Mouse (Mus musculus): ENCODE results near the gene Pla2g4d.
"Not testable (repeated sequence)": the region's sequence is repeated elsewhere in the genome, so short reads cannot be mapped to it uniquely, and the experiment has no call there.

Gene Pla2g4d

DNA sequence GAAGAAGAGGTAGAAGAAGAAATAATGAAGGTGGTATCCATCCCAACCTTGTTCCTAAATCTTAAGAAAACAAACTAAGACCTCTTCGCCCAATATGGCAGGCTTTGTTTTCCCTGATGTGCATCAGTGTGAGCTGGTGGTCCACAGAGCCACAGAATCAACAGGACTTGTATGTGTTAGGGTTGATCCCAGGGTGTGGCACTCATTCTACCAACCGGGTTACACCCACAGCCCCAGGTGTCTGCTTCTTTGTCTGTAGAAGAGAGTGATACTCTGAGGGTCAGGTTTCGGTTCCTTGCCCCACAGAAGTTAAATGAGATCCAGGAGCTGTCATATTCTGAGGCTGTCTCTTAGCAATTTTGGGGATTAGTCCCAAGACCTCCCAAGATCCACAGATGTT is 27.7 kb downstream of the Pla2g4d start:
- no peak for DNase-seq (ENCODE audit: extremely low spot score, low spot score)

DNA sequence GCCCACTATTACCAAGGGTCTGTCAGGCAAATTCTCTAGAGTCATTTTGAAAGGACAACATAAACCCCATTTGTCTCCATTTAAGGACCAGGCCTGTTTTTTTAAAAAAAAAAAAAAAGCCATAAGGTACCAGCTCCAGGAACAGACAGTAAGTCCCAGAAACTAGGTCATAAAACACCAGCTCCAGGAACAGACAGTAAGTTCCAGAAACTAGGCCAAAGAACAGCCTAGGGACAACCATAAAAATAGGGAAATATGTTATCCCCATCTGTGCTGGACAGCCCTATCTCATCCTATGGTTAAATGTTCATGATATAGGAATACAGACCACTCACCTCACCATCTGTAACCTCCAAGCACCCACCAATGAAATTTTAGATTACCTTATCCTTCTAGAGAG is 32.7 kb downstream of the Pla2g4d start:
- DNase-seq (ENCODE audit: extremely low spot score, low spot score) = no peak

DNA sequence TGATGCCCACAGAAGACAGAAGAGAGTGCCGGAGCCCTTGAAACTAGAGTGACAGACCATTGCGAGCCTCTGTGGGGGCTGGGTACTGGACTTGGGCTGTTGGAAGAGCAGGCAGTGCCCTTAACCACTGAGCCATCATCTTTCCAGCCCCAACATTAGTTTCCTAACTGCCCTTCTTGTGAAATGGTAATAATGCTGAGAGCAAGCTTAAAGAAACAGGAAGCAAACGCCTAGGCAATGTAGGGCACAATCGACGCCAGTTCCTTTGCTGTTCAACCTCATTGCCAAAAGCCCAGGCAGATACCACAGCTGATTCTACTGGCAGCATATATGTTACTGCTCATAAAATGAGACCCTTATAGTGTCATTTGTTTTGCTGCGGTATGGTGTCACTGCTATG is 36.4 kb downstream of the Pla2g4d start:
- DNase-seq (ENCODE audit: extremely low spot score, low spot score) = no peak

DNA sequence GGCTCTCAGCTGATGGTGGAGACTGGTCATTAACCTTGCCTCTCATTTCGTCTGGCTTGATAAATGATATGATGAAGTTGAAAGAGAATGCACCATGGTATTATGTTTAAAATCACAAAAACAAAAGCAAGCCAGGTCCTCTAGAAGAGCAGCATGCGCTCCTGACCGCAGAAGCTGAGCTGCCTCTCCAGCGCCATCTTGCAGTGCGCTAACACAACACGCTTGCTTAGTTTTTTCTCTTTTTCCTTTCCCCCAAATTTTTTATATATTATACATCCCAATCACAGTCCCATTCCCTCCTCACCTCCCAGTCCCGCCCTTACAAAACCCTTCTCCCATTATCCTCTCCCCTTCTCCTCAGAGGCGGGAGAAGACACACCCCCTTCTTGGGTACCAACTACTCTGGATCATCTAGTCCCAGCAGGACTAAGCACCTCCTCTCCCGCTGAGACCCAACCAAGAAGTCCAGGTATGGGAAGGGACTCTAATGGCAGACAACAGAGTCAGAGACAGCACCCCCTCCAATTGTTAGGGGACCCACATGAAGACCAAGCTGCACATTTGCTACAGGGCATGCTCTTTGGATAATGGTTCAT is 43.5 kb downstream of the Pla2g4d start:
- DNase-seq (ENCODE audit: extremely low spot score, low spot score) = no peak

DNA sequence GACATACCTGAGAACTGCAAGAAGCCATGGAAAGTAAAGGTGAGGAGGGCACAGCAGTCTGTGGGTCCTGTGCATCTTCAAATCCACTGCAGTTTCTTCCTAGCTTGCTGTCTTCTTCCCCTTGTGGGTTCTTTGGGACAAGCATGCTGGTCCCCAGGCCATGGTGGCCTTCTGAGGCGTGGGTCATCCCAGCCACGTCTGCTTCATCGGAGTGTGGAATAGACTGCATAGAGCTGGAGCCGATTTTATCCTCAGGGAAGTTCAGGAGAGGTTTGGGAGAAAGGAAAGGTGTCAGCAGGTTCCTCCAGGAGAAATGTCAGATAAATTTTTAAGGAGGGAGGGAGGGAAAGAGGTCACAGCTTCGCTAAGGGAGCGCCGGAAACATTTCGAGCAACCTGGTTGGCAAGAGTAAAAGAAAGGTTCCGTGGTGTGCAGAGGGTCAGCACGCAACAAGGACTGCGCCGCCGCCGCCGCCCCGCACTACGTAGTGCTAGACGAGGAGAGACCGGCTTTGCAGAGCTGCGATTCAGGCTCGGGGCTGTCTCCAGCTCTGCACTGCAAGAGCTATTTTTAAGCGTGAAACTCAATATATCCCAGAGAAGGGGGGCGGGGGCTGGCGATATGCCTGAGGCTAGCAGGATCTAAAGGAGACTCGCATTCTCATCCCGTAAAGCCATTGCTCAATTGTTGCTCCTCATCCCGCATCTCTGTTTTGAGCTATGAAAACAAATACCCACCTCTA is 44.1 kb downstream of the Pla2g4d start, which contains the start of gene Pla2g4e:
Gene Pla2g4e, minus strand, starts transcription at position 657 of the 742 bp plus-strand sequence.
- peak; percentile 44 for DNase-seq (ENCODE audit: extremely low spot score, low spot score)

DNA sequence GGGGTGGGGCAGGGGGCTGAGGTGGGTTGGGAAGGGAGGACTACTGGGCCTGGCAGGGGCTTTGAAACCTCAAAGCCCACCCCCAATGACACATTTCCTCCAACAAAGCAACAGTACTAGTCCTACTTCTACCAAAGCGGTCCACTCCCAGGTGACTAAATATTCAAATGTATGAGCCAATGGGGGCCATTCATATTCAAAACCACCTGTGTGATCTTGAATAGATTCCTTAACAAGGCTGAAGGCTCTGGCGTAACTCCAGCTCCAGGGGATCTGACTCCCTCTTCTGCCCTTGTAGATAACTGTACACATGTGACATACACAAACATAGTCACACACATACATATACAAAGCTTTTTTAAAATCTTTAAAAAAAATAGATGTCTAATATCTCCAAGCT is 45.0 kb downstream of the Pla2g4d start:
- no peak for DNase-seq (ENCODE audit: extremely low spot score, low spot score)

DNA sequence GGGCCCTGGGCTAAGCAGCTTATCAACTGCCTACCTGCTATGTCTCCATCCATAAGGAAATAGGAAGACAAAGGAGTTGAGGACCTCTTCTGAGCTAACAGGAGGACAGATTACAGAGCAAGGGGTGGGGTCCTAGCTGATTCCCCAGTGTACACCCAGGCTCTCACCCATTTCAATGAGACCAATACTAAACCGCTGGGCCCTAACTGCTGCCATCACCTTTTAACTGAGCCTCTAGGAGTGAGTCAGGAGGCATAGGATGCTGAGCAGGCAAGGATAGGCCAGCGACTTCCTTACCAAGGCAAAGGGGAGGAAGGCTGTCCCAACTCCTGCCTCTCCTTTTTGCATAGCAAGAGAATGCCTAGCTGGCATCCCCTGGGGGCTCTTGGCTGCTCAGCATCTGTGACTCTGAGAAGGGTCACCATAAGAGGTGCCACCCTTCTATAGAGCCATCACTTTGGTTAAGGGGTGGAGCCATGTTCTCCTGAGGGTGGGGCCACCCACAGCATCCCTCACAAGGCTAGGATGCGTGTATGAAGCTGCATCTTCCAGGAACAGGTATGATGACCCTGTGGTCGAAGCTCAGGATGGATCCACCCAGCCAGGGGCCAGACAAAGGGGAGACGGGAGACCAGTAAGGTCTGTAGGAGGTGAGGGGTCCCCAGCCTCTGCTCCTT is 46.1 kb downstream of the Pla2g4d start:
- no peak for DNase-seq (ENCODE audit: extremely low spot score, low spot score)

DNA sequence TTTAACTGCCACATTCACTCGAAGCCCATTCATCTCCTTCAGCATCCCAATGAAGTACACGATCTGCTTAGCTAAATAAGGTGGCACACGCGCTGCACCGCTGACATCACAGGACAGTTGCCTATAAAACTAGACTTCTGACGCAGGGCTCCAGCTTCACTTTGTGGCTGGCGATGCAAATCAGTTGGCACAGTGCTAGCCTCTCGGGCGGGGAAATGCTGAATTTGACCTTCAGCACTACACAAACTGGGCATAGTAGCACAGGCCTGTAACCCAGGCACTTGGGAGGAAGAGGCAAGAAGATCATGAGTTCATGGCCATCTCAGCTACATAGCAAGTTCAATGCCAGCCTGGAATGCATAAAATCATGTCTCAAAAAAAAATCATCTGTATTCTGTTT is 50.3 kb downstream of the Pla2g4d start:
- DNase-seq (ENCODE audit: extremely low spot score, low spot score) = not testable (repeated sequence)

DNA sequence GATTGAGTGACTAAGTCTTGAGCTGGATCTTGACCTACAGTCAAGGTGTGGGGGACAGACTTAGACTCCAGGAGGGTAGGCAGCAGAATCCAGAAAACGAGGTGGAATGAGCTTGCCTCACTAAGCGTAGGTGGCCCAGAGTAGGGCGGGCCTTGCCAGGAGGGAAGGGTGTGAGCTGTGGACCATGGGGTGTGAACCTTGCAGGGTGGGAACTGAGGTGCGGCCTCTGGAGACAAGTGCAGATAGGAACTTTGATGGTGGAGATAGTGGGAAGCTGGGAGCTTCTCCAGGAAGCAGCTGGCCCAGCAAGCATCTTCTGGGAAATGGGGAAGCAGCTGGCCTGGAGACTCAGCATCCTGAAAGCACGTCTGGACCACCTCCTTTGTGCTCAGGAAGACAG is 51.2 kb downstream of the Pla2g4d start:
- DNase-seq (ENCODE audit: extremely low spot score, low spot score) = no peak

DNA sequence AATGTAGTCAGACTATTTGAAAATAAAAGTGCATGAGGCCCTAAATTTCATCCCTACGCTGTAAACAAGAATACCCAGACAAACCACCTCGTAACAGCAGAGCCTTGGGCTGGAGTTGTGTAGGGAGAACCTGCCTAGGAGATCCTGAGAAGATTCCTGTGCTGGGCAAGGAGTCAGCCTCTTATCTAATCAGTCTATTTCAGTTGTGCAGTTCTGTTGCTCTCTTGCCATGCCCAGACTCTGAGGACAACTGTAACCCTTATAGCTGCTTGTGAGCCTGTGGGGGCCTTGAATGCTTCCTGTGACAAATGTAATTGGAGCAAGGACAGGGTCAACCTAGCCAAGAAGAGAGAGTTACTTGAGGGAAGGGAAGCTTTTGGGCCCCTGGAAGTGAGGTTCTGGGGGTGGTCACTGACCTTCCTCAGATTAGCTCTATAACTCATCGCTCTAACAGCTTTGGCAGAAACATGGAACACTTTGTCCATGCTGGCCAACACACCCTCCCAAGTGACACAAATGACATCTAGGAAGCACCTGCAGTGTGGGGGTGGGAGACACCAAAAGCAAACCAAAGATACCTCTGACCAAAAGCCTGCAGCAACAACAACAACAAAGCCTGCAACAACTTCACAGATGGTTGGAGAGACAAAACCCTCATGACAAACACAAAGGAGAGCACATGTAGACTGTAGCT is 52.9 kb downstream of the Pla2g4d start:
- no peak for DNase-seq (ENCODE audit: extremely low spot score, low spot score)

DNA sequence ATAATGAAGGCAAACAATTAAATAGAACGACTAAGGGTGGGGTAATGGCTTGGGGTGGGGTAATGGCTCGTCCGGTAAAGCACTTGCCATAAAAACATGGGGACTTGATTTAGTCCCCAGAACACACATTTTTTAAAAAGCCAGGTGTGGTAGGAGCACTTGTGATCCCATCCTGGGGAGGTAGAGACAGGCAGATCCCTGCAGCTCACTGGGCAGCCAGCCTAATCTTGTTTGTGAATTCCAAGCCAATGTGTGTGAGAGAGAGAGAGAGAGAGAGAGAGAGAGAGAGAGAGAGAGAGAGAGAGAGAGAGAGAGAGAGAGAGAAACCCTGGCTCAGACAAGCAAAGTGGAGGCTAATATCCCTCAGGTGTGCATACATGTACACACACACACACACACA is 53.6 kb downstream of the Pla2g4d start:
- no peak for DNase-seq (ENCODE audit: extremely low spot score, low spot score)

DNA sequence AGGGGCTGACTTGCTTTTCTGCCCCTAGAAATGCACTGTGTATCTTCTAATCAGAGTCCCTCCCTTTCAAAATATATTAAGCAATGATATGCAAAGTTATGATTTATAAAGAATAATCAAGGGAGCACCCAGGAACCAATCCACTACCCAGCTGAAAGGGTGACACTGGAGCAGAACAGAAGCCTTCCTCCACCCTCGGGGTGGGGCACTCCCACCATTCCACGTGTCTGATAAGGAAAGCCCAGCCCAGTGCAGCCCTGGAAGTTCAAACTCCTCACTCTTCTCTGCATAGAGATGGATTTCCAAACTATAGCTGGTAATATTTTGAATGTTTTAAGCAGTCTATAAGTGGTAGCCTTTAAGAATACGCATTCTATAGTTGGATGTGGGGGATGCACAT is 57.4 kb downstream of the Pla2g4d start:
- DNase-seq (ENCODE audit: extremely low spot score, low spot score) = no peak
